Mouse (Mus musculus) retina, adult 2 months (tissue): ENCODE data around the gene Neurl1a.

ENCODE experiments used
- DNase-seq: peaks from one replicate; pipeline ENCODE4 v3.0.0-alpha.2; 2012; ENCODE audit warnings: low read depth, low spot score

The Neurl1a gene

GRCm38 (mm10) chr19:47247791-47248190 is 69.2 kb downstream of the Neurl1a start:
- no peak for DNase-seq

- no peak for DNase-seq
Measured at GRCm38 (mm10) chr19:47248296-47248695, 69.7 kb downstream of the Neurl1a start.

GRCm38 (mm10) chr19:47248906-47249568 is 70.4 kb downstream of the Neurl1a start:
- DNase-seq = no peak

- DNase-seq = no peak
Measured at GRCm38 (mm10) chr19:47250931-47251330, 72.3 kb downstream of the Neurl1a start.

GRCm38 (mm10) chr19:47253053-47253628 is 74.5 kb downstream of the Neurl1a start:
- no peak for DNase-seq

GRCm38 (mm10) chr19:47255036-47255435 is 76.4 kb downstream of the Neurl1a start:
- DNase-seq = no peak

GRCm38 (mm10) chr19:47255919-47256318 is 77.3 kb downstream of the Neurl1a start:
- DNase-seq = no peak

GRCm38 (mm10) chr19:47259581-47259980 is 81.0 kb downstream of the Neurl1a start:
- DNase-seq = no peak

- no peak for DNase-seq
Measured at GRCm38 (mm10) chr19:47261196-47261595, 82.6 kb downstream of the Neurl1a start.

GRCm38 (mm10) chr19:47263621-47264020 is 85.0 kb downstream of the Neurl1a start:
- no peak for DNase-seq

- DNase-seq = peak; percentile 34
Measured at GRCm38 (mm10) chr19:47264322-47265092, 85.9 kb downstream of the Neurl1a start.

- no peak for DNase-seq
Measured at GRCm38 (mm10) chr19:47266070-47266801, 87.6 kb downstream of the Neurl1a start.

- no peak for DNase-seq
Measured at GRCm38 (mm10) chr19:47267066-47267465, 88.4 kb downstream of the Neurl1a start.

GRCm38 (mm10) chr19:47269729-47270128 is 91.1 kb downstream of the Neurl1a start:
- DNase-seq = no peak

GRCm38 (mm10) chr19:47270520-47270919 is 91.9 kb downstream of the Neurl1a start:
- DNase-seq = no peak

GRCm38 (mm10) chr19:47276730-47277129 is 98.1 kb downstream of the Neurl1a start:
- DNase-seq = no peak

GRCm38 (mm10) chr19:47279372-47279771 is 100.8 kb downstream of the Neurl1a start:
- DNase-seq = no peak

- no peak for DNase-seq
Measured at GRCm38 (mm10) chr19:47279788-47280532, 101.3 kb downstream of the Neurl1a start.

GRCm38 (mm10) chr19:47280894-47281293 is 102.3 kb downstream of the Neurl1a start:
- no peak for DNase-seq

GRCm38 (mm10) chr19:47282050-47282454 is 103.4 kb downstream of the Neurl1a start:
- DNase-seq = no peak

GRCm38 (mm10) chr19:47282688-47283215 is 104.1 kb downstream of the Neurl1a start:
- no peak for DNase-seq
